Mouse (Mus musculus): ENCODE data around the gene Apoa5.
"Not testable (repeated sequence)": the region's sequence is repeated elsewhere in the genome, so short reads cannot be mapped to it uniquely, and the experiment has no call there.

Apoa5 gene

GRCm38 (mm10) chr9:46269125-46269524 lies 692 bp downstream of the Apoa5 start:
- DNase-seq: no peak

- DNase-seq: no peak
These were observed 2.3 kb downstream of the Apoa5 start for GRCm38 (mm10) chr9:46270782-46271181.

- no peak for DNase-seq
These were observed 3.6 kb downstream of the Apoa5 start for GRCm38 (mm10) chr9:46272070-46272469.

GRCm38 (mm10) chr9:46272677-46273454 lies 4.4 kb downstream of the Apoa5 start, which contains the start of gene Zpr1:
Zpr1 (plus strand) TSS chr9:46273064.
- peak; percentile 90 to 91 for DNase-seq

GRCm38 (mm10) chr9:46274494-46274893 lies 6.1 kb downstream of the Apoa5 start:
- DNase-seq: no peak

- DNase-seq: peak; percentile 89 to 94
These were observed 14.4 kb downstream of the Apoa5 start, which contains the start of gene Bud13 for GRCm38 (mm10) chr9:46282631-46283436. Bud13 (plus strand) TSS chr9:46283008.

GRCm38 (mm10) chr9:46298381-46298780 lies 29.9 kb downstream of the Apoa5 start:
- no peak for DNase-seq

- peak in 1 of 2 experiments; percentile 43 for DNase-seq
These were observed 33.7 kb downstream of the Apoa5 start for GRCm38 (mm10) chr9:46302142-46302541.

GRCm38 (mm10) chr9:46309121-46309520 lies 40.7 kb downstream of the Apoa5 start:
- DNase-seq: peak in 1 of 2 experiments; percentile 21

- DNase-seq: peak; percentile 24 to 70
These were observed 46.1 kb downstream of the Apoa5 start for GRCm38 (mm10) chr9:46314507-46314906.

- DNase-seq: no peak
These were observed 46.5 kb downstream of the Apoa5 start for GRCm38 (mm10) chr9:46314921-46315320.

GRCm38 (mm10) chr9:46315807-46316365 lies 47.5 kb downstream of the Apoa5 start:
- DNase-seq: no peak

- no peak for DNase-seq
These were observed 48.0 kb downstream of the Apoa5 start for GRCm38 (mm10) chr9:46316388-46316787.

GRCm38 (mm10) chr9:46316909-46317308 lies 48.5 kb downstream of the Apoa5 start:
- no peak for DNase-seq

GRCm38 (mm10) chr9:46317957-46318356 lies 49.5 kb downstream of the Apoa5 start:
- DNase-seq: no peak

GRCm38 (mm10) chr9:46319886-46320285 lies 51.5 kb downstream of the Apoa5 start, which contains the start of gene 4931429L15Rik:
4931429L15Rik (minus strand) TSS chr9:46319986.
- not testable (repeated sequence) for DNase-seq

GRCm38 (mm10) chr9:46320461-46320860 lies 52.0 kb downstream of the Apoa5 start:
- DNase-seq: no peak
